Mouse (Mus musculus) R1 (cell line): ENCODE data around the gene Hspb11.

Experiments
- DNase-seq: peaks from one replicate; pipeline ENCODE4 v3.0.0-alpha.2; 2018; ENCODE audit warnings: low read depth, low spot score

Gene Hspb11

DNA sequence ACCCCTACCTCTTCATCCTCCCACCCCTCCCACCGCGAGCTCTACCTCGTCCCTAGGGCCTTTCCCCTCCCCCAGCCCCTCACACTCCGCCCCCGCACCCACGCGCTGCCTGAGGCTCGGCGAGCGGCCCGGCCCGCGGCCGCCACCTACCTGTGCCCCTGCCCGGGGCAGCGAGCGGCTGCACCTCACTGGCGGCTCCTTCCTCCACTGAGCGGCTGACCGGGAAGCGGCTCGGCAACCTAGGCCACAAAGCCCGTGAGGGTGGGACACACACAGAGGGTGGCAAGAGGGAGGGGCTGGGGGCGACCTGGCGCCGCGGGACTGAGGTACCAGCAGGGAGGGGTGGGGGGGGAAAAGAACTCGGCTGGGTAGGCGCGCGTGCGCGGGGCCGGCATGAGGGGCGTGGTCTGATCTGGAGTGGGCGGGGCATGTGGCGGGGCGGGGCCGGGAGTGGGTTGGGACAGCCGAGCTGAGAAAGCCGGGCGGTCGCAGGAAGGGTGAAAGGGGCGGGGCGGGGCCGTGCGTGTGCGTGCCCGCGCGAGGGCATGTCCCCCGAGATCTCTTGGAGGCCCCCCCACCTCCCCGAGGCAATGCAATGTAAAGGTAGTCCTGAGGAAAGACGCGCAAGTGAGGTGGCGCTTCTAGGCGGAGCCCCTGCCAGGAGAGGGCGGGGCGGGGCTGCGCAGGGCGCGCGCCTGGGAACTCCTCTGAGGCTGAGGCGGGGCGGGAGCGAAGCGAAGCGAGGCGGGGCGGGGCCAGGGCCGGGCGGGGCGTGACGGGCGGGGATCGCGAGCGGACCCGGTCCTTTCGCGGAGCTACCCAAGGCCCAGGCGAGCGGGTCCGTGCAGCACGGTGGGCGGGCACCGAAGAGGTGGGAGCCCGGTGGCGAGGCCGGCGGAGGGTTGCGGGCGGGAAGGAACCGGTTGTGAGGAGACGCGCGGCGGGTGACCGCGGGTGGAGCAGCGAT, at the start of gene Hspb11, which contains the start of gene Lrrc42:
TSS of gene Hspb11 (plus strand) at position 469 of the 967 bp plus-strand sequence.
TSS of gene Lrrc42 (minus strand) at position 408 of the 967 bp plus-strand sequence.
- peak; percentile 95 for DNase-seq

DNA sequence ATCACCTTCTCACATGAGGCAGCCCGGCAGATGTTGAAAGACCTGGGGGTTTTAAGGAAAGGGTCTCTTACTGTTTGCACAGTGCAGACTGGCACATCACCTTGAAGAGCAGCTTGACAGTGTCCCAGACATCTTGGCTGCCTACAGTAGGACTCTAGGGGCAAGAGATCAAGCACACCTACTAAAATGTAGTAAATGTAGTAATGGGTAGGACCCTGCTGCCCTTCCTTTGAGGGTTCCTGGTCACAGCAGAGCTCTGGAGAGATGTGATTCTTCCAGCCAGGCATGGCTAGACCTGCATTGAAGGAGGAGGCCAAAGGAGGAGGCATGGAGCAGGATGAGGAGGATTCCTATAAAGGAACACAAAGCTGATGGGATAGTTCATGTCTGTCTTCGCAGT, 46.4 kb upstream of the Hspb11 start:
- DNase-seq: no peak

DNA sequence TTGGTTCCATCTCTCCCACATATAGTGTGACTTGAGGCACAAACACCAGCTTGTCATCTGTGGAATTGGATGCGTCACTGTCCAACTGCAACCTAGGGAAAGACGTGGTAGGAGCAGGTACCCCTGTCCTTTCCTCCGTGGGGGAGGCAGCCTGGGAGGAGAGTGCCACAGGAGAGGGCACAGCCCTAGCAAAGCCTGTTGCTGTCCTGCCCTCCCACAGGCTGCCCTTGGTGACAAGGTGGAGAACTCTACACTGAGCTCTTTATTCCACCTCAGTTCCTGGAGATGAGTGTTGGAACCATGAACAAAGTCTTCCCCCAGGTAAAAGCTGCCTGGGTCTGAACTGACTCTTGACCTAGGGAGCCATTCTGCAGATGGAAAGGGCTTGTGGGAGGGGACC, 44.5 kb upstream of the Hspb11 start, which contains the start of gene Ldlrad1:
TSS of gene Ldlrad1 (plus strand) at position 301 of the 400 bp plus-strand sequence.
- no peak for DNase-seq

DNA sequence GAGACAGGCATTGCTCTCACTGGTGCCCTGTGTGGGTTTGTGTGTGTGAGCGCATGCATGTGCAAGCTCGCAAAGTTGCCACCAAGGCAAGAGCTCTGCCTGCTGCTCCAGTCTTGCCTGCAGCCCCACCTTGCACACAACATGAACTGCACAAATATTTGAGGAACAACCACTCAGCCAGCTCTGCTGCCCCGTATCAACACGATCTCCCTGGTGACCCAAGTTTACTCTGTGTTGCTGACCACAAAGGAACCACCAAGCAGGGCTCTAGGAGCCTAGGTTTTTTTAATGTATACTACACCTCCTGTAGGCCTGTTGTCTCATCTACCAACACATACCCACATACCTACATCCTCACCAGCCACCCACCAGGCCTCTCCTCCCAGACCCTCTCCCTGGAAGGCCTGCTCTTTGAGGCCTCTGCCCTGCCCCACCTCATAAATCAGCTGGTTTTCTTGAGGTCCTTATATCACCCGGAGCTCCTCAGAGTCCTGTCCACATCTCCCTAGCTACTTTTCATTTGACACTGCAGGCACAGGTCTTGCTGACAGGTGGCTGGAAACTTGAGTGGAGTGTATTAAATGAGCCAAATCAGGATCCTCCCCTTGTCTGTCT, 42.8 kb upstream of the Hspb11 start:
- no peak for DNase-seq

DNA sequence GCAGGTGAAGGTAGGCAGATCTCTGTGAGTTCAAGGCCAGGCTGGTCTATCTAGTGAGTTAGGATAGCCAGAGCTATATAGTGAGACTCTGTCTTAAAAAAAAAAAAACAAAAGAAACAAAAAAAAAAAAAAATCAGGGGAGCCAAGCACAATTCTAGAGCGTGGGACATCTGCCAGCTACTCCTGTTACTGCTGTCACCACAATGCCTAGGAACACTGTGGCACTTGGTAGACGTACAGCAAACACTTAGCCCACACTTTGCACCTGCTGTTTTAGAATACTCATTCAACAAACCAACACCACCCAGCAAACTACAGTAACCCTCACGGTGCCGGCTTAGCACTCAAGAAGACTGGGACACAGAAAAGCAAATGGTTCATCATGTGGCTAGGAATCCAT, 41.9 kb upstream of the Hspb11 start:
- DNase-seq: no peak

DNA sequence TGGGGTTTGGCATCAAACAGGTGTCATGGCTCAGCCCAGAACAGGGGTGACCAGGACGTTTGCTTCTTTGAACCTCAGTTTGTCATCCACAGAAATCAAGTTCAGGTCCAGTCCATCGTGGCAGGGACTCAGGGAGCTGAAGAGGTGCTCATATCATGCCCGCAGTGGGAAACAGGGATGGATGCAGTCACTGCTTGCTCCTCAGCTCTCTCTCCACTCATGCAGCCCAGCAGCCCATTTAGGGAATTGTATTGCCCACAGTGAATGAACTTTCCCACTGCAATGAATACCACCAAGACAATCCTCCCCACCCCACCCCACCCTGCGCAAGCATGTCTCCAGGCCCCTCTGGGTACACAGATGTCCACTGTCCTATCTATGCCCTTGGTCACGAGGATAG, 41.5 kb upstream of the Hspb11 start:
- no peak for DNase-seq

DNA sequence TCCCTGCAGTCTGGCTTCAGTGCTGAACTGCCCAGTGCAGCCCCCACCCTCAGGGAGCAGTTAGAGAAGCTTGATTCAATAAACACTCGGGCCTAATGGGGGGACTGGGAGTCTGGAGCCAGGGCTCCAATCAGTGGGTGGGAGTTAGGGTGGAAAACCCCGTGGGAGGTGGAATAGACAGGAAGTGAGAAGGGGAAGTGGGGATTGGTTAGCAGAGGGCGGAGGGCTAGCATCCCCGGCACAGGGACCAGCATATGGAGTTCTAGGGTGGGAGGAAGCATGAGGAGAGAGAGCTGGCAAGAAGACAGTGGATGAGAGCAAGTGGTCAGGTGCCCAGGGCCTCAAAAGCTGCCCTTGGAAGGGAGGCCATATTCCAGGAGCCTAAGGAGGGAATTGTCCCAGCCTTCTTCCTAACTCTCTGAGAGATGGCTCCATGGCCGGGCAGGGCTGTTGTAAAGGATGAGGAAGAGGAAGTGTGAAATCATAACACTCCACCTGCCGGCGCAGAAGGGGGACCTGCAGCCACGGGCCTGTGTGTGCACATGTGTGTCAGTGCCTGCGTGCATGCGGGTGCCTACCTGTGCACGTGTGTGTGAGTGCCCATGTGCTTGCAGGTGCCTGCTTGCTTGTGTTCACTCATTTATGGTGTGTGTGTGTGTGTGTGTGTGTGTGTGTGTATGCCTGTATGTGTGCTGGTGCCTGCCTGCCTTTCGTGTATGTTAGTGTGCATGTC, 39.9 kb upstream of the Hspb11 start:
- no peak for DNase-seq

DNA sequence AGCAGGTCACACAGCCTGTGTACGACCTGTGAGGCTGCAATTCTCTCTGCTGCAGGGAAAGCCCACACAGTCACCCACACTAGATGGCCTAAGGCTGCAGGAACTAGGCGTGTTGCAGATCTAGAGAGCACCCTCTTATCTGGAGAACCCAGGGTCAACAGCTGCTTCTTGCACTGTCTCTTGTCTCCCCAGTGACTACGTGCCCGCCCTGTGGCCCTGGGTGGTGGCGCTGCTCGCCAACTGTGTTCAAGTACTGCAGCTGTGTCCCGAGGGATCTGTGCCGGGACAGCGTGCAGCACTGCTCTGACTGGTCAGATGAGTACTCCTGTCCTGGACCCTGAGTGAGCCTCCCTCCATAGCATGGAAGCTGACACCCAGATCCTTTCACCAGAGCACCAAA, 35.8 kb upstream of the Hspb11 start:
- no peak for DNase-seq

DNA sequence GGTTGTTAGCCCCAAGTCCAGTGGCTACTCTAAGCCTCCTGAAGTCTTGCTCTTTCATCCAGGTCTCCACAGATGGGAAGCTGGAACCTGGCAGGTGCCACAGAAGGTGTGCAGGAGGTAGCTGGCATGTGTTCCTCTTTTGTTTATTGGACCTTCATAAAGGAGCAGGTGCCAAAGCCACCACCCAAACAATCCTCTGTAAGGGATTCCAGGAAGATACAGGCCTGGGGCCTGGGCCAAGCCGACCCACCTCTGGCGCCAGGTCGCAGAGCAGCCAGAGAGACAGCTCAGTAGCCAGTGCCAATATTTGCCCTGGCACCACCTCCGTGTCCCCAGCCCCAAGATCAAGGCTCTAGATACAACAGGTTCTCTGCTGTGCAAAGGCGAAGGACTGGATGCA, 31.9 kb upstream of the Hspb11 start:
- no peak for DNase-seq

DNA sequence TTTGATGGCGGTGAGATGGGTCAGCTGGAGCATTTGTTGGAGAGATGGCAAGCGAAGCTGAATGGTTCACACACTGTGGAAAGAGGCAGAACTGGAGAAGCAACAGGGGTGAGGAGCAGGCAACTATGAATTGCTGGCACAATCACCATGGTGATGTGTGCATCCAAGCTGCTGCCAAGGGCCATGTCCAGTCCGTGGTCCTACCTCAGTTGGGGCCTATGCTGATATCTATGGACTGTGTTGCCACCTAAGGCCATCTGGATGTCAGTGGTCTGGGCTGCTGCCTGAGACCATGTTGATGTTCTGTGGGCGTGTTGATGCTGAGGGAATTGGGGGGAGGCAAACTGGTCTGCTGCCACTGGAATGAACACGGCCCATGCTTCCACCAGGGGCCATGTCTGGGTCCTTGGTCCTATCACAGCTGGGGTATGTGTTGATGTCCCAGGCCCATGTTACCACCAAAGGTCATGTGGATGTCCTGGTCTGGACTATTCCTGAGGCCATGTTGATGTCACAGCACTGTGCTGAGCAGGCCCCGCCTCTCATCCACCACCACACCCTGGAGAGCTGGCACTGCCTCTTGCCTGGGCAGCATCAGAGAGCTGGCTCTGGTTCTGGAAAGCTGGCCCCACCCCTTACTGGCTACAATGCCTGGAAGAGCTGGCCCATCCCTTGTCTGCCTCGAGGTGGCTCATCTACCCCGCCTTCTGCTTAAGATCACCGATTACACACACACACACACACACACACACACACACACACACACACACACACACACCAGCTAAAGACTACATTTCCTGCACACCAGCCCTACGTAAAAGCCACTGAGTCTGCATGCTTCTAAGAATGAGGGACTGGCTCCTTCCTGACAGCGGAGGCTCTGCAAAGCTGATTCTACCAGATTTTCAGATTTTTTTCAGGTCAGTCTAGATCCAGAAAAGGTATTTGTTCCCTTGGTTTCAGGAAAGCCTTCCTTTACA, 29.9 kb upstream of the Hspb11 start:
- DNase-seq: no peak

DNA sequence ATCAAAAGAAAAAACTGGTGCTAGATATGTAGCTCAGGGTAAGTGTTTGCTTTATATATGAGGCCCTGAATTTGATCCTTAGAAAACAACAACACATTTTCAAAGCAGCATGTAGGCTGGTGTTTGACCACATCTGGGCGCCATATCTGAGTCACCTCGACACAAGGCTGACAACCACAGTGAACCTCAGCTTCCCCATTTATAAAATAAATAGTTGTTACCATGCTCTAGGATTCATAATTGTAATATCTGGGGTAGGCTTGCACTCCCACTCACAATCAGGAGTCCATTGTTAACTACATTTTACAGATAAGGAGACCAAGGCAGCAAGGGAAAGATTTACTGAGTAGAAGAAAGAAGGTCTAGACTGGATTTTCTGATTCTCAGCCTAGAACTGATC, 27.1 kb upstream of the Hspb11 start:
- DNase-seq: no peak

DNA sequence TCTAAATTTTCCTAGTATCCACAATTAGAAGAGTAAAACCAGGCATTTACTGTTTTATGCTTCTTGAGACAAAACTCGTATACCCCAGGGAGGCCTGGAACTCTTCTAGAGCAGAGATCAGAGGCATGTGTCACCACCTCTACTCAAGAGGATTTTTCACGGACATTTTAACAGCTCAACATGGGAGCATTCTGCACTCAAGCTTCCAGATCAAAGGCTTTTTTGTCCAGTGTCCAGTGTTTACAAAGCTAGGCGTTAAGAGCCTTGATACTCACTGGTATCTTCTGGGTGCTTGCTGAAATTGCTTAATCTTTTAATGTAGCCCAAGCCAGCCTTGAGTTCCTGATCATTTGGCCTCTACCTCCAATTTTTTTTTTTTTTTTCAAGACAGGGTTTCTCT, 21.2 kb upstream of the Hspb11 start:
- no peak for DNase-seq

DNA sequence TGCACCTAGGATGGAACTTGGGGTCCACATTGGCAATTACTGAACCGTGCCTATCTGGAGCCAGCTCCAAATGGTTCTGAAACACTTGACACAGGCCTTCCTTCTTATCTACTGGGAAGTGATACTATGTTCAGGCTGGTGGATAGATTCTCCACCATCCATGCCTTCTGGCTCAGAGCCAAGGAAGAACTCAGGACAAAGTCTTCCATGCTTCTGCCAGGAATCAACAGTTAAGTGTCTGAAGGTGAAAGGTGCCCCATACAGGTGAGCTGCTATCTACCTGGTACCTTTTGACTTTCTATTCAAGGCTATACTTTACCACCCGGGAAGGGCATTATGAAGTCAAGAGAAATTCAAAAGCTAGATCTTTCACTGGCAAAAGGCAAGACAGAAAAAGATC, 15.1 kb upstream of the Hspb11 start:
- no peak for DNase-seq

DNA sequence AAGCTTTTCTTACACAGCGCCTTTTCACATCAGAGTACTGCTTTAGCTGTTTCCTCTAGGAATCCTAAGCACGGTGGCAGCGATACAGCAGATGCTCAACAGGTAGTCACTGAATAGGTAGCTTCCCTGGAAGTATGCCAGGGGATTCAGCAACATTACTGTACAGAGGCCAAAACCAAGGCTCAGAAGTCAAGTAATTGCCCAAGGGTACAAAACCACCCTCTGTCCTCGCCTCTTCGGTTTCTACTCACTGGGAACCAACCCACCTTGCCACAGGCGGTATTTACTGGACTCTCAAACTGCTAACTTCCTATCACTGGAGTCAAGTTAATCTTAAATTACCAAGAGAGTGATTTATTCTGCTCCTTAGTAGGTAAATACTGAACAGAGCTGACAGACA, 13.2 kb upstream of the Hspb11 start:
- DNase-seq: no peak

DNA sequence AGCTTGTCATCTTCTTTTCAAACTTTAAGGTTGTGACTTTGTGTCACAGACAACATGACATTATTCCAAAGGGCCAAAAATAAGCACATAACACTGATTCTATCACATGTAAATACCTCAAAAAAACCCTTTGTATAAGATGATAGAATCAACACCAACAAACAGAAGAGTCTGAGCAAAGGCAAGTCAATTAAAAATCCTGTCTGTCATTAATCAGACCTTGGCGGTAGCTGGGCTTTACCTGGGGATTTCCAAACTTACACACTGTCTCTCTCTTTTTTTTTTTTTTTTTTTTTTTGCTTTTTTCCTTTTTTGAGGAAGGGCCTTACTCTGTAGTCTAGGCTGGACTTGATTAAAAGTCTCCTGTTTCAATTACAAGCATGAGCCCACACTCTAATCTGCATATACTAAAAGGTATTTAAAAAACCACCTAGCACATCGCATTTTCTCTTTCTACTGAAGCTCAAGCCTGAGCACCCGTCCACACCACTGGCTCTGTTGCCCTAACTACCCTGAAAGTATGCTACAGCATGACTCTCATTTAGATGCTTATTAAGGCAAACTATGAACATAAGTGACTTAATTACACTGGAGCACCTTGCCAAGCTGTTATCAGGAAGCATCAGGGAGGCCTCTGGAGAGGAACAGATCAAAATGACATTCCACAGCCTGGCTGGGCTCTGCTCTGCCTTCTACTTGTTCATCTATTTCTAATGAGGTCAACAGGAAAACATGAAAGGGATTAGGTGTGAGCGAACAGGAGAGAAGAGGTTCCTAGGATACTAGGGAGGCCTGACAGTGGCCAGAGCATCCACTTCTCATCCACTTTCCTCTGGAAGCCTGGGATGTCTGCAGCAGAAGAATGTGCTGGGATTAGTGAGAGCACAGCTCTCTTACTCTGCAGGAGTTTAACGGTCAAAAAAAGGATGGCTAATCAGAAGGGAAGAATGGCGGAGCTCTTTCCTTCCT, 9.7 kb upstream of the Hspb11 start:
- no peak for DNase-seq

DNA sequence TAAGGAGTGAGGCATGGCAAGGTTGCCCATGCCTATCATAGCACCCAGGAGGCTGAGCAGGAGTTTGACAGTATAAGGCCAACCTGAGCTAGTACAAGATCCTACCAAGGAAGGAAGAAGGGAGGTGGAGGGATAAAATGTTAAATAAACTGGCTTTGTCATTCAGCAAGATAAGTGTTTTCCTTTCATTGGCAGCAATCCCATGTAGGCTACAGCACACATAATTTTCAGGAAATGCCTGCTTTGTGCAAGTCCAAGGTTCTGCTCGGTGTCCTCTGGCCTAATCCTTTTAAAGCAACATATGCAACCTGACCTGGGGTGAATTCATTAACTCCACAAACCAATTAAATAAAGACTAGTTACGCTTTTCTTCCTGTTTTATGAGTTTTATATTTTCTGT, 8.0 kb upstream of the Hspb11 start:
- no peak for DNase-seq

DNA sequence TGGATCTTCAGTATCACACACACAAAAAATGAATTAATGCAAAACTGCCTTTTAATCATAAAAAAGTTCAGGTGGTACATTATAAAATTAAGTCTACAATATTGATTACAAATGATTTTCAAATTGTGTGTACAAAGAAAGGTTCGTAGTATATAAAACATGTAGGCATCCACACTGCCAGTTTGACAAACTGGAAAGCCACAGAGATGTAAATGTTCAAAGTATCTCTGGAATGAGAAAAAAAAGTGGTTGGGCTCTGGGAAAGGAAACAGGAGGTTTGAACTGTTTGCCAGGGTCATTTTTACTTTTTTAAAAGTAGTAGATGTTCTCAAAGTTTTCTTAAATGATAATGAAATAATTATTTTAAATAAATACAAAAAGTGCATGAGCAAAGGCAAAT, 7.4 kb upstream of the Hspb11 start:
- no peak for DNase-seq

DNA sequence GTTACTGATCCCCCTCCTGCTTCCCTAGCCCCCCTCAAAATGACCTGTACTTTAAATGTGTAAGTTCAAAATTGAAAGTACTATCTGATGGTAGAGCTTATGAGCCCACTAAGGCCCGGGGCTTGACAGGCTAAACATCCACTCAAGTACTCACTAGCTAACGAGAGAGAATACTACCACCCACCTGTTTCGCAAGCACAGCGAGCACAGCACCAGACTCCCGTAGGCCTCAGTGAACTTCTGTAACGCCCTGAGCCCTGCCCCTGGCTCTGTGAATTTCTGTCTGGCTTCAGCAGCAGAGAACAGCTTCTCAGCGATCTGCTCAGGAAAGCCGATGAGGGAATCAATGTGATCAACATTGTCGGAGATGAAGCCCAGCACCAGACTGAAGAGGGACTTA, 6.3 kb upstream of the Hspb11 start:
- no peak for DNase-seq

DNA sequence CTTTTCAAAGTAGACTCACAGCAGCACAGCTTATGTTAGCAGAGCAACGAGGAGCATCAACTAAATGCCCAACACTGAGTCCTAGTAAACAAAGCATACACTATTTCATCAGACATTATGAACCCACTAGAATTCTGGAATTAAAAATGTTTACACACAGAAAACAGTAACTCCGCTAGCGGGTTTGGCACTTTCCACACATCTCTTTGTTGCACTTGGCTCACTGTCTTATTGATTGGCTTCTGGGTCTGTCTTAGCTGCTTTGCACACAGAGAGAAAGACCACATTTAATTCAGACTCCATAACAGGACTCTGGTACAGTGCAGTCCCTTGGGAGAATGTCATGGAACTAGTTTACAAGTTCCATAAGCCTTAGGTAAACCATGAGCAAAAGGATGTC, 5.3 kb upstream of the Hspb11 start:
- no peak for DNase-seq

DNA sequence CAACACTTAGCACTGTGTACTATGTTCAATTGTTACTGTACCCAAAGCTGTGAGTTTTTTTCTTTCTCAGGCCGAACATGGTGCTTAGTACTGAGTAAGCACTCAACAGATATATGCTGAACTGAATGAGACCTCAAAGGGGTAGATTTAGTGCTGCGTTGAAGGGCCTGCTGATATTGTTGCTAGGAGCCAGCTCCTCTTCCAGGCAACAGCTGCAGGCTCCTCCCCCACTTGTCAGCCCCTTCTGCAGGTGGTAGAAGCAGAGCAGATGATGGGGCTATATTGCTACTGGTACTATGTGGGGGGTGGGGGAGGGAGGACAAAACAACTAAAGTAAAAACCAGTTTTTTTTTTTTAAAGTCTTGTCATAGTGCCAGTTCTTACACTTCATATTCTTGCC, 3.9 kb upstream of the Hspb11 start:
- no peak for DNase-seq
